Comparison of ENCODE assay signal across 9 mouse cellular contexts in the genomic region with DNA sequence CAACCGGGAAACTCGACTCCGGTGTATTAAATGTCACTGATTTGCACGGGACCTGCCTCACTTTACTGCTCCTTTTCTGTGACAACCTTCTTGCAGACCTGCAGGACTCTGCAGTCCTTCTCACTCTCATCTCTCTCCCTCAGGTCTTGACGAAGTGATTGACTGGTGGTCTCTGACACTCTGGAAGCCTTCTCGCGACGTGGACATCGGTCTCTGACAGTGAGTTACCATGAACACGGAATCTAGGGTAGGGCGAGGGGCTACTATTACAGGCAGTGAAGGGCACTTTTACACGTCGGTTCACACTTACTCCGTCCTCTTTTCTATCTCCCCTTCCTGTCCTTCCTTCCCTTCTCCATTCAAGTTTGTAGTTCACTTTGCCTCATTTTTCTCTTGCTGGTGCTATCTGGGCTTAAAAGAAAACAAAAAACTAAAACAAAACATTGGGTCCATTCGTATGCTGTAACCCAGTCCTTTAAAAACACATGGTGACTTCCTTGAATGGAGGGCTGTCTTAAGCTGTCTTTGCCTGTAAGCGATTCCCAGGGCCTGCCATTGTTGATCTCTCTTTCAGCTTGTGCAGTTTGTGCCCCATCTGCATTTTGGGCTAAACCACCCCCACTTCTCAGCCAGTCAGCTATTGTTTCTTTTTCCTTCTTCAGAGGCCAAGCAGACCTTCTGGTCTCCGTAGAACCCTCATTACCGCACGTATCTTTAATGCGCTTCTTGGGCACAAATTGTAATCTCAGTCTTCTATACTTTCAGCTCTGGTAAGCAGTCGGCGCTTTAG. TPM values are rescaled to one million over a fixed set of nuclear protein-coding genes. Genes with fewer than 3 reads are reported as not detected.
DNase-seq lines count a peak whose midpoint lies in the region; ATAC-seq and TF ChIP-seq lines count a peak whose summit lies in the region.
"Had no signal": no experiment of that assay in that cellular context is flagged by ENCODE, and none has a peak within 500 bp of the region (broad histone marks: within the 10 kb centered on the region; RNA-seq: fewer than 3 reads in every experiment).

No protein-coding gene starts in this region.

- peaks cover 6% of the 10 kb centered on the region; the same call in 1 of the 2 replicates for H3K4me1 ChIP-seq in lung, postnatal 0 days (ENCODE audit: insufficient read depth, low read depth, low read length)
- peaks cover 25% of the 10 kb centered on the region for H3K4me1 ChIP-seq in forebrain, embryonic 15.5 days
- H3K4me1 ChIP-seq in liver, embryonic 14.5 days (replicated peaks; ENCODE audit: control insufficient read depth in 2 of 2, insufficient read depth in 2 of 2, low read length in 1 of 2), result peaks cover 0 to 11% of the 10 kb centered on the region in 2 experiments; a peak in 2 of 4 replicates

- 15% methylated on average over 22 of the region's 22 CpGs for whole genome bisulfite sequencing in lung, postnatal 0 days
- WGBS in forebrain, embryonic 15.5 days, result 2% methylated on average over 22 of the region's 22 CpGs
- 13% methylated on average over 22 of the region's 22 CpGs for WGBS in liver, embryonic 14.5 days (ENCODE audit: insufficient replicate concordance)

- DNase-seq in lung, postnatal 0 days (ENCODE audit: low spot score), result no peak
- DNase-seq in lung, postnatal 14 days, result no peak
- DNase-seq in liver, embryonic 14.5 days (ENCODE audit: low read depth in 3 of 3, low spot score in 3 of 3), result no peak
- no peak for DNase-seq in adrenal gland, postnatal 36 days
- no peak for DNase-seq in frontal cortex, adult 2 months (ENCODE audit: extremely low spot score in 1 of 2, low spot score in 1 of 2)
- no peak for DNase-seq in layer of hippocampus, adult 11-12 months (ENCODE audit: low spot score)
- DNase-seq in cerebellum, postnatal 36 days, result no peak
- DNase-seq: adrenal gland, adult 8-10 months had no signal

- H3K9me3 ChIP-seq in lung, postnatal 0 days (ENCODE audit: low read length), result no peaks in the 10 kb centered on the region
- H3K9me3 ChIP-seq in forebrain, embryonic 15.5 days, result no peaks in the 10 kb centered on the region
- no peaks in the 10 kb centered on the region for H3K9me3 ChIP-seq in liver, embryonic 14.5 days (ENCODE audit: control insufficient read depth, low read length)

- H3K27me3 ChIP-seq in lung, postnatal 0 days (replicated peaks; ENCODE audit: insufficient read depth, low read length), result peaks cover 10% of the 10 kb centered on the region; the same call in 1 of the 2 replicates
- peaks cover 20% of the 10 kb centered on the region for H3K27me3 ChIP-seq in forebrain, embryonic 15.5 days
- peaks cover 24% of the 10 kb centered on the region for H3K27me3 ChIP-seq in liver, embryonic 14.5 days (ENCODE audit: control insufficient read depth, insufficient read depth, low read length)

- ATAC-seq in lung, postnatal 0 days, result no peak
- ATAC-seq in forebrain, embryonic 15.5 days (replicated peaks), result no peak
- ATAC-seq in liver, embryonic 14.5 days (ENCODE audit: insufficient read depth), result no peak

- H3K4me3 ChIP-seq in lung, postnatal 0 days (ENCODE audit: low read depth, low read length), result peak overlapping the region; percentile 46
- H3K4me3 ChIP-seq in forebrain, embryonic 15.5 days, result peak overlapping the region; percentile 44
- H3K4me3 ChIP-seq in liver, embryonic 14.5 days (ENCODE audit: insufficient read depth in 1 of 2, low read depth in 2 of 2, low read length in 2 of 2), result peak overlapping the region in 1 of 2 experiments; percentile 13; a peak in 1 of 4 replicates

- H3K36me3 ChIP-seq in lung, postnatal 0 days (ENCODE audit: insufficient read depth, low read length), result no peaks in the 10 kb centered on the region
- H3K36me3 ChIP-seq in forebrain, embryonic 15.5 days, result no peaks in the 10 kb centered on the region
- no peaks in the 10 kb centered on the region for H3K36me3 ChIP-seq in liver, embryonic 14.5 days (replicated peaks; ENCODE audit: control insufficient read depth, insufficient read depth, low read depth)

- TF ChIP-seq EP300 in lung, postnatal 0 days (IDR thresholded peaks at IDR 0.05), result no peak
- TF ChIP-seq EP300 in liver, embryonic 14.5 days (IDR thresholded peaks at IDR 0.05; ENCODE audit: low read depth), result no peak

- H3K27ac ChIP-seq in lung, postnatal 0 days (ENCODE audit: low read length), result no peak overlapping the region
- H3K27ac ChIP-seq in forebrain, embryonic 15.5 days (replicated peaks), result no peak overlapping the region
- H3K27ac ChIP-seq in liver, embryonic 14.5 days, result no peak overlapping the region

- H3K4me2 ChIP-seq in lung, postnatal 0 days (replicated peaks; ENCODE audit: low read depth, low read length), result peak overlapping the region; percentile 79
- H3K4me2 ChIP-seq in forebrain, embryonic 15.5 days (replicated peaks), result peak overlapping the region; percentile 94
- peak overlapping the region; percentile 62 for H3K4me2 ChIP-seq in liver, embryonic 14.5 days (ENCODE audit: low read depth)

- no peak for TF ChIP-seq CTCF in lung, postnatal 0 days (IDR thresholded peaks at IDR 0.05)
- no peak for TF ChIP-seq CTCF in liver, embryonic 14.5 days (IDR thresholded peaks at IDR 0.05; ENCODE audit: low read depth)

- no peak overlapping the region for H3K9ac ChIP-seq in lung, postnatal 0 days (replicated peaks; ENCODE audit: low read depth)
- no peak overlapping the region for H3K9ac ChIP-seq in forebrain, embryonic 15.5 days (replicated peaks)
- no peak overlapping the region for H3K9ac ChIP-seq in liver, embryonic 14.5 days (replicated peaks)

RNA-seq across cellular contexts. Expression of gene Upp1, which starts 1.5 kb away (rescaled TPM):
- polyA plus RNA-seq in lung, postnatal 0 days (2015; fragmentation: Nextera tagmentation; extraction: Ambion mirVana), result 22.8 and 28.9 TPM in 2 replicates
- 1.6 and 1.8 TPM in 2 replicates for polyA plus RNA-seq in forebrain, embryonic 15.5 days (2015; fragmentation: Nextera tagmentation; extraction: Ambion mirVana)
- 1.1 TPM in 2 replicates for polyA plus RNA-seq in liver, embryonic 14.5 days (2012; rRNA removed)
- polyA plus RNA-seq in liver, embryonic 14.5 days (2014; fragmentation: Nextera tagmentation; extraction: Ambion mirVana), result 1.4 and 1.8 TPM in 2 replicates
- total RNA-seq in adrenal gland, postnatal 36 days (2021), result 1 to 10 TPM; 5.3 to 9.8 TPM
- 5.9 and 8.4 TPM in 2 replicates for polyA plus RNA-seq in frontal cortex, adult 2 months (2012; rRNA removed)
